Mouse (Mus musculus): ENCODE measurements around the gene Simc1. TPM values are rescaled to one million over a fixed set of nuclear protein-coding genes. Genes with fewer than 3 reads are reported as not detected.

The Simc1 gene
- total and polyA plus RNA-seq, 2 experiments = 2.9 to 6.7 TPM

- no peaks in the 10 kb centered on the region for H3K27me3 ChIP-seq (ENCODE audit: control insufficient read depth, insufficient read depth, low read length)
- H3K4me3 ChIP-seq (ENCODE audit: insufficient read depth, low read depth, low read length) = no peak overlapping the region
- 74% methylated on average over 1 of the region's 1 CpGs for WGBS
- H3K27ac ChIP-seq (replicated peaks; ENCODE audit: insufficient read depth, low read depth, low read length) = no peak overlapping the region
- H3K4me1 ChIP-seq (ENCODE audit: control insufficient read depth, insufficient read depth, low read length) = peaks cover 7% of the 10 kb centered on the region
- TF ChIP-seq CTCF (IDR thresholded peaks at IDR 0.05; ENCODE audit: low read depth, low read length) (no peak), POLR2A (IDR thresholded peaks at IDR 0.05; ENCODE audit: extremely low read depth, insufficient read depth, low read length) (no peak)
- DNase-seq (ENCODE audit: extremely low read depth, low read depth, low spot score) = no peak
- H3K79me2 ChIP-seq (ENCODE audit: control insufficient read depth, insufficient read depth, low read length) = peaks cover 8% of the 10 kb centered on the region; the same call in 1 of the 2 replicates
- no peak overlapping the region for H3K9ac ChIP-seq (ENCODE audit: low read depth, low read length)
- H3K36me3 ChIP-seq (ENCODE audit: control insufficient read depth, insufficient read depth, low read length) = no peaks in the 10 kb centered on the region
Observed at GRCm38 (mm10) chr13:54569282-54569681, 65.7 kb downstream of the Simc1 start.

- TF ChIP-seq CTCF (IDR thresholded peaks at IDR 0.05; ENCODE audit: low read depth, low read length) (no peak), POLR2A (IDR thresholded peaks at IDR 0.05; ENCODE audit: extremely low read depth, insufficient read depth, low read length) (no peak)
- no peak overlapping the region for H3K27ac ChIP-seq (replicated peaks; ENCODE audit: insufficient read depth, low read depth, low read length)
- peaks cover 9% of the 10 kb centered on the region for H3K4me1 ChIP-seq (ENCODE audit: control insufficient read depth, insufficient read depth, low read length)
- H3K9ac ChIP-seq (ENCODE audit: low read depth, low read length) = no peak overlapping the region
- H3K36me3 ChIP-seq (ENCODE audit: control insufficient read depth, insufficient read depth, low read length) = no peaks in the 10 kb centered on the region
- WGBS = 83% methylated on average over 4 of the region's 4 CpGs
- H3K4me3 ChIP-seq (ENCODE audit: insufficient read depth, low read depth, low read length) = no peak overlapping the region
- no peaks in the 10 kb centered on the region for H3K79me2 ChIP-seq (ENCODE audit: control insufficient read depth, insufficient read depth, low read length)
- no peak for DNase-seq (ENCODE audit: extremely low read depth, low read depth, low spot score)
- no peaks in the 10 kb centered on the region for H3K27me3 ChIP-seq (ENCODE audit: control insufficient read depth, insufficient read depth, low read length)
Observed at GRCm38 (mm10) chr13:54570736-54571135, 67.2 kb downstream of the Simc1 start.

GRCm38 (mm10) chr13:54571637-54572036, 68.1 kb downstream of the Simc1 start:
- Histone ChIP-seq H3K27me3 (ENCODE audit: control insufficient read depth, insufficient read depth, low read length) (no peaks in the 10 kb centered on the region), H3K79me2 (ENCODE audit: control insufficient read depth, insufficient read depth, low read length) (no peaks in the 10 kb centered on the region), H3K4me1 (ENCODE audit: control insufficient read depth, insufficient read depth, low read length) (peaks cover 7% of the 10 kb centered on the region), H3K9ac (ENCODE audit: low read depth, low read length) (no peak overlapping the region), H3K4me3 (ENCODE audit: insufficient read depth, low read depth, low read length) (no peak overlapping the region), H3K36me3 (ENCODE audit: control insufficient read depth, insufficient read depth, low read length) (no peaks in the 10 kb centered on the region), H3K27ac (replicated peaks; ENCODE audit: insufficient read depth, low read depth, low read length) (no peak overlapping the region)
- 73% methylated on average over 2 of the region's 2 CpGs for WGBS
- no peak for TF ChIP-seq CTCF (IDR thresholded peaks at IDR 0.05; ENCODE audit: low read depth, low read length)
- TF ChIP-seq POLR2A (IDR thresholded peaks at IDR 0.05; ENCODE audit: extremely low read depth, insufficient read depth, low read length) = no peak
- no peak for DNase-seq (ENCODE audit: extremely low read depth, low read depth, low spot score)

GRCm38 (mm10) chr13:54572621-54573020, 69.0 kb downstream of the Simc1 start:
- peaks cover 7% of the 10 kb centered on the region for H3K4me1 ChIP-seq (ENCODE audit: control insufficient read depth, insufficient read depth, low read length)
- no peaks in the 10 kb centered on the region for H3K27me3 ChIP-seq (ENCODE audit: control insufficient read depth, insufficient read depth, low read length)
- no peak for DNase-seq (ENCODE audit: extremely low read depth, low read depth, low spot score)
- no peaks in the 10 kb centered on the region for H3K79me2 ChIP-seq (ENCODE audit: control insufficient read depth, insufficient read depth, low read length)
- H3K4me3 ChIP-seq (ENCODE audit: insufficient read depth, low read depth, low read length) = no peak overlapping the region
- H3K36me3 ChIP-seq (ENCODE audit: control insufficient read depth, insufficient read depth, low read length) = no peaks in the 10 kb centered on the region
- 94% methylated on average over 4 of the region's 4 CpGs for WGBS
- H3K9ac ChIP-seq (ENCODE audit: low read depth, low read length) = no peak overlapping the region
- no peak overlapping the region for H3K27ac ChIP-seq (replicated peaks; ENCODE audit: insufficient read depth, low read depth, low read length)
- TF ChIP-seq CTCF (IDR thresholded peaks at IDR 0.05; ENCODE audit: low read depth, low read length) = no peak
- no peak for TF ChIP-seq POLR2A (IDR thresholded peaks at IDR 0.05; ENCODE audit: extremely low read depth, insufficient read depth, low read length)

GRCm38 (mm10) chr13:54574854-54575481, 71.4 kb downstream of the Simc1 start, which contains the start of gene Arl10:
Gene Arl10, plus strand, starts transcription at chr13:54575015.
- Histone ChIP-seq H3K27me3 (ENCODE audit: control insufficient read depth, insufficient read depth, low read length) (no peaks in the 10 kb centered on the region), H3K4me3 (ENCODE audit: insufficient read depth, low read depth, low read length) (peak within 1 kb of the TSS; percentile 80), H3K27ac (replicated peaks; ENCODE audit: insufficient read depth, low read depth, low read length) (peak within 1 kb of the TSS; percentile 54), H3K4me1 (ENCODE audit: control insufficient read depth, insufficient read depth, low read length) (peaks cover 7% of the 10 kb centered on the region), H3K79me2 (ENCODE audit: control insufficient read depth, insufficient read depth, low read length) (no peaks in the 10 kb centered on the region), H3K9ac (ENCODE audit: low read depth, low read length) (peak within 1 kb of the TSS; percentile 87), H3K36me3 (ENCODE audit: control insufficient read depth, insufficient read depth, low read length) (no peaks in the 10 kb centered on the region)
- TF ChIP-seq POLR2A (IDR thresholded peaks at IDR 0.05; ENCODE audit: extremely low read depth, insufficient read depth, low read length) (0 out of 2 replicates have a peak, but pooled peaks have one; percentile 26), CTCF (IDR thresholded peaks at IDR 0.05; ENCODE audit: low read depth, low read length) (peak; percentile 19; the same call in 1 of the 2 replicates)
- peak; percentile 59 for DNase-seq (ENCODE audit: extremely low read depth, low read depth, low spot score)
- 1% methylated on average over 55 of the region's 55 CpGs for WGBS

GRCm38 (mm10) chr13:54575489-54575888, 71.9 kb downstream of the Simc1 start:
- no peak for DNase-seq (ENCODE audit: extremely low read depth, low read depth, low spot score)
- Histone ChIP-seq H3K4me3 (ENCODE audit: insufficient read depth, low read depth, low read length) (peak overlapping the region; percentile 80), H3K4me1 (ENCODE audit: control insufficient read depth, insufficient read depth, low read length) (peaks cover 7% of the 10 kb centered on the region), H3K27me3 (ENCODE audit: control insufficient read depth, insufficient read depth, low read length) (no peaks in the 10 kb centered on the region), H3K79me2 (ENCODE audit: control insufficient read depth, insufficient read depth, low read length) (no peaks in the 10 kb centered on the region), H3K27ac (replicated peaks; ENCODE audit: insufficient read depth, low read depth, low read length) (peak overlapping the region; percentile 54), H3K9ac (ENCODE audit: low read depth, low read length) (peak overlapping the region; percentile 87), H3K36me3 (ENCODE audit: control insufficient read depth, insufficient read depth, low read length) (no peaks in the 10 kb centered on the region)
- 8% methylated on average over 19 of the region's 19 CpGs for WGBS
- TF ChIP-seq POLR2A (IDR thresholded peaks at IDR 0.05; ENCODE audit: extremely low read depth, insufficient read depth, low read length) = no peak
- TF ChIP-seq CTCF (IDR thresholded peaks at IDR 0.05; ENCODE audit: low read depth, low read length) = no peak
